Mouse (Mus musculus) neural tube, postnatal 0 days (tissue): ENCODE data around the gene Rnf6. TPM values are rescaled to one million over a fixed set of nuclear protein-coding genes. Genes with fewer than 3 reads are reported as not detected.

Experiments
- polyA plus RNA-seq: library from polyadenylated mRNA; unstranded; fragments of >200 nt; fragmentation: Nextera tagmentation; extraction: Ambion mirVana; gene quantifications from 2 replicates; pipeline ENCODE4 v1.2.1, GENCODE M21; 2015

The Rnf6 gene
- polyA plus RNA-seq = 22.1 and 23.5 TPM in 2 replicates

DNA sequence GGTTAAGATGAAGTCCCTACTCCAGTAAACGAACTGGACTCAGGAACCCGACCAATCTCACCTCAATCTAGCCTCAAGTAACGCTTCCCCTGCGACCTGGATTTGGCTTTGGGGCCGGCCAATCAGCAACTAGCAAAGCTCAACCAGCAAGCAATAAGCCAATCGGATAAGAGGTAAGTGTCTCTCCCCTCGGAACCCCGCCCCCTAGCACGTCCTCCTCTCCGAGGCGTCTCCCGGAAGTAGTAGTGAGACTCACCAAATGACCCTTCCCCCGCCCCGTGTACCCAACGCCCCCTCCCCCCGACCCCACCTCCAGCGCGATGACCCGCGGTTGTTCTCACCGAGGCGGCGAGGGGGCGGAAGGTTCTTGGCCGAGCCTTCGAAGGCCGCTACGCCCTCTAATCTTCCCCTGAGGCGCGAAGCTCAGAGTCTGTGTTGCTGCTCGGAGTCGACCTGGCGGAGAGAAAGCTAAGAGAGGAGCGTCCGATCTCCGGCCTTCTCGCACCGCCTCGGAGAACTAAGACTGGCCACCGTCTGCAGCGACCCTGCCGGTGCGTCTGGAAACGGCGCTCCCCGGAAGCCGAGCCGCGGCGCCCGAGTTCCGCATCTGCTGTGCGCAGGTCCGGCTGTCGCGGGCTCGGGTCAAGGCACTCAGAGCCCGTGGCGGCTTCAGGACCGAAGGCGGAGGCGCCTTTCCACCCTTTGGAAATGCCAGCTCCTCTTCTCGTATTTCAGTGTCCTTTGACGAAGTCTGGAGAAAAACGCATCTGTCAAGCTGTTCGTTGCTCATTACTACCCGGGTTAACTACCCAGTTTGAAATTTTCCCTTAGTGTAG is at the start of gene Rnf6:
Rnf6 (minus strand) TSS at position 677 of the 836 bp plus-strand sequence.

GRCm38 (mm10) chr5:146230864-146231654 is 9.7 kb upstream of the Rnf6 start, which contains the start of gene Cdk8:
TSS of gene Cdk8 (plus strand) at chr5:146231230.

DNA sequence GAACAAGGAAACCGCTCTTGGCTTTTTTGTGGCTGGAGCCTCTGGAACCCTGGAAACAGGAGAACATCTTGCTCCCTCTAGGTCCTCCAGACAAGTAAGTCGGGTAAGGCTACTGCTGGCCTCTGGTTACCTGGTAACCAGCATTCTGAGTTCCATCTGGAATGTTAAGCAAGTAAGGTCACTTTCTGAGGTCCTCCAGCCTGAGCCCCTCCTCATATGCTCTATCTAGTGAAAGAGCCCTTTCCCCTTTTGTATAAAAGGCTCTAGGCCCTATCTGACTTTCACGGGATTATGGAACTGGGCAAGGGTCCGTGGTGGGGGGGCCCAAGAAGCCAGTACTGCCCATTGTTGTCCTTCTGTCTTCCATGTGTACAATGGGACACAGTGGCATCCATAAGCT is 36.2 kb downstream of the Rnf6 start, which contains the start of gene 1700001J03Rik:
1700001J03Rik (minus strand) TSS at position 101 of the 400 bp plus-strand sequence.

GRCm38 (mm10) chr5:146170621-146171020 is 50.7 kb downstream of the Rnf6 start, which contains the start of gene Gm6309:
TSS of gene Gm6309 (minus strand) at chr5:146170721.

GRCm38 (mm10) chr5:146160439-146160838 is 60.9 kb downstream of the Rnf6 start, which contains the start of gene Gm5565:
TSS of gene Gm5565 (minus strand) at chr5:146160539.

Other genes starting within 250 kb of the Rnf6 start
- gene Cyp3a25, start 211.9 kb downstream of the Rnf6 start, polyA plus RNA-seq = not detected in 2 replicates
- not detected in 2 replicates for gene Cyp3a59, start 142.3 kb downstream of the Rnf6 start, polyA plus RNA-seq
- not detected in 2 replicates for gene Gm5565, start 61.0 kb downstream of the Rnf6 start, polyA plus RNA-seq
- gene Gm6309, start 50.8 kb downstream of the Rnf6 start, polyA plus RNA-seq = not detected in 2 replicates
- gene 1700001J03Rik, start 36.3 kb downstream of the Rnf6 start, polyA plus RNA-seq = not detected in 2 replicates
- 17.6 and 18.1 TPM in 2 replicates for gene Cdk8, start 9.7 kb upstream of the Rnf6 start, polyA plus RNA-seq
- gene Wasf3, start 163.4 kb upstream of the Rnf6 start, polyA plus RNA-seq = 20.2 and 21.5 TPM in 2 replicates